Mouse (Mus musculus): ENCODE data around the gene Ppt1.

GRCm38 (mm10) chr4:122890881-122891481 lies 54.9 kb downstream of the Ppt1 start:
- TF ChIP-seq CTCF (IDR thresholded peaks at IDR 0.05; ENCODE audit: borderline replicate concordance, extremely low read depth, insufficient read depth, insufficient read length) = no peak
- no peak for TF ChIP-seq POLR2A (IDR thresholded peaks at IDR 0.05; ENCODE audit: borderline replicate concordance, extremely low read depth, insufficient read depth, insufficient read length, poor library complexity, severe bottlenecking)

Data from brain, embryonic 14.5 days (tissue).